Mouse (Mus musculus) G1E (cell line): ENCODE results near the gene Mid1ip1.

Source experiments
- CTCF ChIP-seq: IDR thresholded peaks from 2 replicates; pipeline ENCODE4 v1.5.1; 2012; ENCODE audit warnings: low read depth, low read length, inconsistent platforms, mixed read lengths
- GATA1 ChIP-seq: IDR thresholded peaks from 2 replicates; pipeline ENCODE4 v1.6.1; 2012; ENCODE audit warnings: borderline replicate concordance, low read length, inconsistent platforms, mixed read lengths
- GATA2 ChIP-seq: IDR thresholded peaks from 2 replicates; pipeline ENCODE4 v1.6.1; 2012; ENCODE audit warnings: low read depth, low read length, inconsistent platforms, borderline replicate concordance
- POLR2AphosphoS5 ChIP-seq: IDR thresholded peaks from 2 replicates; pipeline ENCODE4 v1.6.1; 2012; ENCODE audit warnings: low read depth, low read length, inconsistent platforms; ENCODE audit not compliant: insufficient replicate concordance
- TAL1 ChIP-seq: conservative IDR thresholded peaks from 2 replicates; pipeline ENCODE4 v1.6.1; 2012; ENCODE audit warnings: low read depth, low read length, inconsistent platforms, mixed read lengths

DNA sequence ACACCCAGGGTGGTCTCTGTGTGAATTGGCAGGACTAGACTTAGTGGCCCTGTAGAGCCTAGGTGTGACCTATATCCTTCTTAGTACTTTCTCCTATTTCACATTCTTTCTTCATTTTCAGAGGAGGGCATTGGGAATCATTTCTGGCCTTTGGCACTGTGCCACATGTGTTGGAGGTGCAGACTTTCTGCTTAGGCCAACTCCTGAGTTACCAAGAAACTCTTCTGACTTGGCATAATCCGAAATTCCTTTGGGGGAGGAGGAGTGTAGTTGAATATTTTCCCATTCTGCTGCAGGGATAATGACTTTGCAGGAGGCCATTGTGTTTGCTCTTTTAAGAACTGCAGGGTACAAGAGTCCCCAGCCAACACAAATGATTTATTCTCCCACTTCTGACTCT lies 19.6 kb downstream of the Mid1ip1 start:
- TF ChIP-seq CTCF = no peak
- no peak for TF ChIP-seq GATA1
- TF ChIP-seq TAL1 = no peak
- TF ChIP-seq POLR2AphosphoS5 = no peak
- TF ChIP-seq GATA2 = no peak
